Mouse (Mus musculus): Measurements from ENCODE around the gene Tdrd1. TPM values are rescaled to one million over a fixed set of nuclear protein-coding genes. Genes with fewer than 3 reads are reported as not detected.

Gene Tdrd1
- polyA plus RNA-seq, 1 experiment from 2014 or later, result 1.1 TPM

GRCm38 (mm10) chr19:56915084-56915483 is 89.1 kb downstream of the Tdrd1 start:
- Histone ChIP-seq H3K27me3 (replicated peaks) (no peaks in the 10 kb centered on the region), H3K36me3 (no peaks in the 10 kb centered on the region), H3K4me2 (no peak overlapping the region), H3K9me3 (replicated peaks) (no peaks in the 10 kb centered on the region), H3K4me1 (no peaks in the 10 kb centered on the region), H3K9ac (replicated peaks) (no peak overlapping the region), H3K27ac (replicated peaks) (no peak overlapping the region), H3K4me3 (replicated peaks) (no peak overlapping the region)
- no peak for ATAC-seq (ENCODE audit: low FRiP score)
- 64% methylated on average over 6 of the region's 6 CpGs for WGBS

Other genes with a start within 250 kb of the Tdrd1 start
- 1.0 and 1.1 TPM in 2 replicates for gene Adrb1, start 104.0 kb upstream of the Tdrd1 start, polyA plus RNA-seq (2015; fragmentation: Nextera tagmentation; extraction: Ambion mirVana)
- gene Ccdc186, start 4.0 kb upstream of the Tdrd1 start, polyA plus RNA-seq (2015; fragmentation: Nextera tagmentation; extraction: Ambion mirVana), result 20.4 and 22.2 TPM in 2 replicates
- gene Vwa2, start 48.0 kb downstream of the Tdrd1 start, polyA plus RNA-seq (2015; fragmentation: Nextera tagmentation; extraction: Ambion mirVana), result 0.33 and 0.70 TPM in 2 replicates
- 12.3 and 15.9 TPM in 2 replicates for gene Afap1l2, start 182.0 kb downstream of the Tdrd1 start, polyA plus RNA-seq (2015; fragmentation: Nextera tagmentation; extraction: Ambion mirVana)